Mouse (Mus musculus): Measurements from ENCODE around the gene Tmem79.
"Not testable (repeated sequence)": the region's sequence is repeated elsewhere in the genome, so short reads cannot be mapped to it uniquely, and the experiment has no call there.

GRCm38 (mm10) chr3:88376644-88377043 lies 40.7 kb upstream of the Tmem79 start:
- not testable (repeated sequence) for TF ChIP-seq CTCF, EP300 (IDR thresholded peaks at IDR 0.05; ENCODE audit: low read depth)

All from liver, postnatal 0 days (tissue).